Mouse (Mus musculus): ENCODE data around the gene Rims3. TPM values are rescaled to one million over a fixed set of nuclear protein-coding genes. Genes with fewer than 3 reads are reported as not detected.

Gene Rims3
- polyA plus RNA-seq, 1 experiment from 2014 or later: 2.4 TPM

GRCm38 (mm10) chr4:120893656-120894401 is 39.2 kb downstream of the Rims3 start:
- no peaks in the 10 kb centered on the region for H3K36me3 ChIP-seq
- no peak overlapping the region for H3K4me3 ChIP-seq (replicated peaks)
- no peak for ATAC-seq (ENCODE audit: insufficient number of reproducible peaks, low FRiP score, low TSS enrichment, low read depth)
- no peak overlapping the region for H3K27ac ChIP-seq (replicated peaks)
- no peak overlapping the region for H3K9ac ChIP-seq
- no peaks in the 10 kb centered on the region for H3K4me1 ChIP-seq
- peaks cover 6% of the 10 kb centered on the region; the same call in 1 of the 2 replicates for H3K27me3 ChIP-seq
- no peak overlapping the region for H3K4me2 ChIP-seq (replicated peaks)
- H3K9me3 ChIP-seq (replicated peaks): no peaks in the 10 kb centered on the region
- 51% methylated on average over 11 of the region's 11 CpGs for WGBS

- H3K27me3 ChIP-seq: peaks cover 6% of the 10 kb centered on the region; the same call in 1 of the 2 replicates
- H3K4me1 ChIP-seq: no peaks in the 10 kb centered on the region
- H3K27ac ChIP-seq (replicated peaks): no peak overlapping the region
- no peak for ATAC-seq (ENCODE audit: insufficient number of reproducible peaks, low FRiP score, low TSS enrichment, low read depth)
- no peak overlapping the region for H3K9ac ChIP-seq
- H3K4me3 ChIP-seq (replicated peaks): no peak overlapping the region
- H3K36me3 ChIP-seq: no peaks in the 10 kb centered on the region
- no peak overlapping the region for H3K4me2 ChIP-seq (replicated peaks)
- WGBS: 73% methylated on average over 11 of the region's 11 CpGs
- no peaks in the 10 kb centered on the region for H3K9me3 ChIP-seq (replicated peaks)
Measured at GRCm38 (mm10) chr4:120894584-120894983, 40.0 kb downstream of the Rims3 start.

- no peak overlapping the region for H3K27ac ChIP-seq (replicated peaks)
- H3K36me3 ChIP-seq: no peaks in the 10 kb centered on the region
- 84% methylated on average over 7 of the region's 7 CpGs for WGBS
- no peaks in the 10 kb centered on the region for H3K9me3 ChIP-seq (replicated peaks)
- ATAC-seq (ENCODE audit: insufficient number of reproducible peaks, low FRiP score, low TSS enrichment, low read depth): no peak
- H3K4me1 ChIP-seq: no peaks in the 10 kb centered on the region
- peaks cover 6% of the 10 kb centered on the region; the same call in 1 of the 2 replicates for H3K27me3 ChIP-seq
- no peak overlapping the region for H3K4me3 ChIP-seq (replicated peaks)
- H3K9ac ChIP-seq: no peak overlapping the region
- no peak overlapping the region for H3K4me2 ChIP-seq (replicated peaks)
Measured at GRCm38 (mm10) chr4:120895226-120895625, 40.6 kb downstream of the Rims3 start.

GRCm38 (mm10) chr4:120895810-120896584 is 41.4 kb downstream of the Rims3 start:
- Histone ChIP-seq H3K4me3 (replicated peaks) (no peak overlapping the region), H3K4me1 (no peaks in the 10 kb centered on the region), H3K4me2 (replicated peaks) (no peak overlapping the region), H3K9me3 (replicated peaks) (no peaks in the 10 kb centered on the region), H3K36me3 (no peaks in the 10 kb centered on the region), H3K27me3 (peaks cover 6% of the 10 kb centered on the region; the same call in 1 of the 2 replicates), H3K27ac (replicated peaks) (no peak overlapping the region), H3K9ac (no peak overlapping the region)
- WGBS: 70% methylated on average over 7 of the region's 7 CpGs
- no peak for ATAC-seq (ENCODE audit: insufficient number of reproducible peaks, low FRiP score, low TSS enrichment, low read depth)

- H3K9me3 ChIP-seq (replicated peaks): no peaks in the 10 kb centered on the region
- no peak overlapping the region for H3K4me2 ChIP-seq (replicated peaks)
- 68% methylated on average over 4 of the region's 4 CpGs for WGBS
- H3K36me3 ChIP-seq: no peaks in the 10 kb centered on the region
- no peak overlapping the region for H3K4me3 ChIP-seq (replicated peaks)
- H3K27ac ChIP-seq (replicated peaks): no peak overlapping the region
- no peak for ATAC-seq (ENCODE audit: insufficient number of reproducible peaks, low FRiP score, low TSS enrichment, low read depth)
- H3K27me3 ChIP-seq: no peaks in the 10 kb centered on the region
- no peaks in the 10 kb centered on the region for H3K4me1 ChIP-seq
- no peak overlapping the region for H3K9ac ChIP-seq
Measured at GRCm38 (mm10) chr4:120904533-120904932, 49.9 kb downstream of the Rims3 start.

GRCm38 (mm10) chr4:120905644-120906043 is 51.0 kb downstream of the Rims3 start:
- H3K4me2 ChIP-seq (replicated peaks): no peak overlapping the region
- H3K4me1 ChIP-seq: no peaks in the 10 kb centered on the region
- no peaks in the 10 kb centered on the region for H3K27me3 ChIP-seq
- WGBS: 73% methylated on average over 5 of the region's 5 CpGs
- H3K9me3 ChIP-seq (replicated peaks): no peaks in the 10 kb centered on the region
- no peaks in the 10 kb centered on the region for H3K36me3 ChIP-seq
- ATAC-seq (ENCODE audit: insufficient number of reproducible peaks, low FRiP score, low TSS enrichment, low read depth): no peak
- H3K9ac ChIP-seq: no peak overlapping the region
- no peak overlapping the region for H3K27ac ChIP-seq (replicated peaks)
- no peak overlapping the region for H3K4me3 ChIP-seq (replicated peaks)

- Histone ChIP-seq H3K27me3 (no peaks in the 10 kb centered on the region), H3K9me3 (replicated peaks) (no peaks in the 10 kb centered on the region), H3K27ac (replicated peaks) (no peak overlapping the region), H3K36me3 (no peaks in the 10 kb centered on the region), H3K4me1 (no peaks in the 10 kb centered on the region), H3K4me3 (replicated peaks) (no peak overlapping the region), H3K9ac (no peak overlapping the region), H3K4me2 (replicated peaks) (no peak overlapping the region)
- 33% methylated on average over 15 of the region's 15 CpGs for WGBS
- no peak for ATAC-seq (ENCODE audit: insufficient number of reproducible peaks, low FRiP score, low TSS enrichment, low read depth)
Measured at GRCm38 (mm10) chr4:120909558-120910150, 55.0 kb downstream of the Rims3 start.

- Histone ChIP-seq H3K9ac (no peak overlapping the region), H3K27ac (replicated peaks) (no peak overlapping the region), H3K4me1 (no peaks in the 10 kb centered on the region), H3K4me2 (replicated peaks) (no peak overlapping the region), H3K36me3 (no peaks in the 10 kb centered on the region), H3K9me3 (replicated peaks) (no peaks in the 10 kb centered on the region), H3K4me3 (replicated peaks) (no peak overlapping the region), H3K27me3 (no peaks in the 10 kb centered on the region)
- 79% methylated on average over 6 of the region's 6 CpGs for WGBS
- no peak for ATAC-seq (ENCODE audit: insufficient number of reproducible peaks, low FRiP score, low TSS enrichment, low read depth)
Measured at GRCm38 (mm10) chr4:120911086-120911485, 56.5 kb downstream of the Rims3 start.

- no peak overlapping the region for H3K4me2 ChIP-seq (replicated peaks)
- no peaks in the 10 kb centered on the region for H3K27me3 ChIP-seq
- H3K4me1 ChIP-seq: no peaks in the 10 kb centered on the region
- WGBS: 48% methylated on average over 4 of the region's 4 CpGs
- no peaks in the 10 kb centered on the region for H3K9me3 ChIP-seq (replicated peaks)
- no peak overlapping the region for H3K27ac ChIP-seq (replicated peaks)
- no peak overlapping the region for H3K9ac ChIP-seq
- ATAC-seq (ENCODE audit: insufficient number of reproducible peaks, low FRiP score, low TSS enrichment, low read depth): no peak
- no peak overlapping the region for H3K4me3 ChIP-seq (replicated peaks)
- H3K36me3 ChIP-seq: no peaks in the 10 kb centered on the region
Measured at GRCm38 (mm10) chr4:120912866-120913265, 58.2 kb downstream of the Rims3 start.

GRCm38 (mm10) chr4:120913443-120913842 is 58.8 kb downstream of the Rims3 start:
- 68% methylated on average over 8 of the region's 8 CpGs for WGBS
- H3K36me3 ChIP-seq: no peaks in the 10 kb centered on the region
- H3K9ac ChIP-seq: no peak overlapping the region
- ATAC-seq (ENCODE audit: insufficient number of reproducible peaks, low FRiP score, low TSS enrichment, low read depth): no peak
- no peaks in the 10 kb centered on the region for H3K27me3 ChIP-seq
- no peak overlapping the region for H3K4me3 ChIP-seq (replicated peaks)
- no peak overlapping the region for H3K4me2 ChIP-seq (replicated peaks)
- no peaks in the 10 kb centered on the region for H3K4me1 ChIP-seq
- H3K27ac ChIP-seq (replicated peaks): no peak overlapping the region
- no peaks in the 10 kb centered on the region for H3K9me3 ChIP-seq (replicated peaks)

- H3K4me3 ChIP-seq (replicated peaks): no peak overlapping the region
- H3K4me1 ChIP-seq: no peaks in the 10 kb centered on the region
- 67% methylated on average over 1 of the region's 1 CpGs for WGBS
- no peaks in the 10 kb centered on the region for H3K36me3 ChIP-seq
- no peak overlapping the region for H3K27ac ChIP-seq (replicated peaks)
- no peak for ATAC-seq (ENCODE audit: insufficient number of reproducible peaks, low FRiP score, low TSS enrichment, low read depth)
- no peaks in the 10 kb centered on the region for H3K27me3 ChIP-seq
- no peak overlapping the region for H3K9ac ChIP-seq
- H3K9me3 ChIP-seq (replicated peaks): no peaks in the 10 kb centered on the region
- H3K4me2 ChIP-seq (replicated peaks): no peak overlapping the region
Measured at GRCm38 (mm10) chr4:120913861-120914260, 59.2 kb downstream of the Rims3 start.

Measured in embryonic facial prominence, embryonic 15.5 days (tissue).